Mouse (Mus musculus) erythroid progenitor cell, adult 5-6 weeks (primary cell): ENCODE data around the gene Ankrd44. TPM values are rescaled to one million over a fixed set of nuclear protein-coding genes. Genes with fewer than 3 reads are reported as not detected.

Experiments used
- ATAC-seq: replicated peaks from 2 replicates; pipeline ENCODE4 v1.8.0; 2016; ENCODE audit warnings: moderate number of reproducible peaks, mild to moderate bottlenecking, moderate TSS enrichment, inconsistent platforms; ENCODE audit not compliant: poor library complexity, low FRiP score, severe bottlenecking
- total RNA-seq, 2 experiments: library from RNA; stranded (forward) in 1 of 2; stranded (reverse) in 1 of 2; fragments of 150-400 nt in 1 of 2; fragments of 186-747, 209-891 nt in 1 of 2; gene quantifications; 2 replicates each; pipeline versions ENCODE4 v1.2.3 to v1.2.4; 2015 to 2017; ENCODE audit warnings: low replicate concordance in 2 of 2

Gene Ankrd44
- total RNA-seq, 2 experiments from 2014 or later, result 13.4 to 47.4 TPM

GRCm38 (mm10) chr1:54923366-54924308 is 2.5 kb downstream of the Ankrd44 start:
- no peak for ATAC-seq

DNA sequence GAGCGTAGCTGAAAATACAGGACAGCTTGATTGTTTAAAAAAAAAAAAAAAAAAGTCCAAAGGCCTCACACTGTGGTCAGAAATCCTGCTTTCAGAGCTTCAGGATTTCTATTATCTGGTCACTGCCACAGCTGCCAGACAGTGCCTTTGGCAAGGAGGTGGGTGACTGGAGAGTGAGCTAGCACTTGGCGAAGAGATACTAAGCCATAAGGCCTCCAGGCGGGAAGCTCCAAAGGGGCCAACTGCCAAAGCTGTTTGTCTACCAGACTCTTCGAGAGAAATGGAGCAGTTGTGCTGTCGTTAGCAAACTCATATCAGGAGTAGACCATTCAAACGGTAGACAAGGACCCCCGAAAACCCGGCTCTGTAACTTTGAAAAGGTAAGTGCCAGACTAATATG is 3.5 kb downstream of the Ankrd44 start:
- ATAC-seq, result no peak

DNA sequence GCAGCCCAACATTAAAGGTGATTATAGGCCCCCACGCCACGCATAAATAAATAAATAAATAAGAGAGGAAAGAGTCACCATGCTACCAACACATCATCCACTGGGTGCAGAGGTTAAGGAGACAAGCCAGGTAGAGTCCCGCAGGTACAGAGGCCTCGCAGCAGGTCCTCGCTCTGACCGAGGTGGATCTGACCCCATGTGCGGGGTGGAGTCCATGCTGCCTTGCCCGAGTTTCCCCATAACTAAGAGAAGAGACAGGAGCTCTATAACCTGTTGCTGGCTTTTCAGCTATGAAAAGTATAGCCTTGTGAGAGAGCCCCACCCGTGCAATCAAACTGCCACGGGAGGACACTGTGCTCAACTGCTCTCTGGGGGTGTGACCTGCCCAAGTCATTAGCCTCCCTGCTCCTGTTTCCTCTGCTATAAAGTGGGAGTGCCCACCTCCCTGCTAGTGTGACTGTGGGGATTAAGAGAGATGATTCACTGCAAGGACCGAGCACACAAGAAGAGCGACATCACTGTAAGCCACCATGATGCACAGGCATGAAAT is 4.1 kb downstream of the Ankrd44 start:
- ATAC-seq, result no peak

DNA sequence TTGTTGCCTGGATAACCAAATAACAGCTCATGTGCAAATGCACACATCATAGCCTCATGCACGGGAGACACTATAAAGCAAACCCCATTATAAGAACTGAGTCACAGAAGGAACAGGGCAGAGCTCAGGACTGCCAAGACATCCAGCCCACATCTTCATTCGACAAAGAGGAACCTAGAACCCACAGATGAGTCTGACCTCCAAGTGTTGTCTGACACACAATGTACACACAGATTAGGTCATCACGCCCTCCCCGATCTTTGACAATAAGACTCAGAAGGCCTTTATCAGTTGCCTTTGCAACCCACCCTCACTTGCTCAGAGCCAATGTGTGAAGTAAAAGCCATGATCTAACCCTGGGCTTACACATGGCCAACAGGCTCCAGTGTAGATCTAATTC is 6.1 kb downstream of the Ankrd44 start:
- no peak for ATAC-seq

- no peak for ATAC-seq
These were observed 9.7 kb downstream of the Ankrd44 start for GRCm38 (mm10) chr1:54916456-54916855.

- ATAC-seq, result no peak
These were observed 11.8 kb downstream of the Ankrd44 start for GRCm38 (mm10) chr1:54914387-54914786.

GRCm38 (mm10) chr1:54913379-54913873 is 12.8 kb downstream of the Ankrd44 start:
- no peak for ATAC-seq

DNA sequence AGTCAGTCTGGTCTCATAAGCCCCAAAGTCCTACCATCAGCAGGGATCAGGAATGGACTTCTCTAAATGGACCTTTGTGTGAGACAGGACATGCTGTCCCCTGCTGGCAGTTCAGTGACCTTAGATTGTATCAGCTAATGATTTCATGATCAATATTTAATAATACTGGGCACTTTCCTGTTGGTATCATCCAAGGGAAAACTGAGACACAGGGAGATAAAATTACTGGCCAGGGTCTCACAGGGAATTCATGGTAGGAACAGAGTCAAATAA is 13.2 kb downstream of the Ankrd44 start:
- no peak for ATAC-seq

DNA sequence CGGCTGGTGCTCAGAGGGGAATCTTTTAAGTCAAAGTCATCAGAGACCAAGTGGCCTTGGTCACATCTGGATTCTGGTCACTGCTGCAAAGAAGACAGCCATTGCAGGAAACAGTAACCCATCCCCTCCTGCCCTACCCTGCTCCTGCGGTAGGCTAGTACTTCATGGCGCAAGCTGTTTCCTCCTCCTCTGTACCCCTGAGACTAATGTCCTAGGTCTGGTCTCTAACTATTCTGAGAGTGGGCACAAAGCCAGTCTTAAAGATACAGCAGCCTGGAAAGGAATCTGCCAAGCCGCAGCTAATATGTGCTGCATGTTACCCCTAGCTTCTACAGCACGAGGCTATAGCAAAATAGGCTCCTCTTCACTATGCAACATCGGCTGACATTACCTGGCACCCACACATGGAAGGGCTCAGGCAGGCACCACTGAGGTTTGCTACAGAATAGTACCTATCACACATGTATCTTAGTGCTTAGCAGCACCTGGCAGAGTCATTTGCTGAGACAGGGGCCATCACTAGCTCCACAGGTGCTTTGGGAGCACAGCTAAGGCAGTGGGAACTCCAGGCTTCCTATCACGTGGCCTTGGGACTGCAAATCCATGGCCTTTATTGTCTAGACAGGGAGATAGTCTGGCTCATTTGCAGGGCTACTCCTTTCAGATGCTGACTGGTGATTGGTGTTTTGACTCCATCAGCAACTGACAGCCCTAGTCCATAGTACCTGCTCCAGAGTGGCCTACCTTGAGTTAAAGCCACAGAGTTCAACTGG is 13.7 kb downstream of the Ankrd44 start:
- no peak for ATAC-seq

GRCm38 (mm10) chr1:54911256-54911610 is 15.0 kb downstream of the Ankrd44 start:
- ATAC-seq, result no peak

GRCm38 (mm10) chr1:54910489-54911255 is 15.5 kb downstream of the Ankrd44 start:
- no peak for ATAC-seq

GRCm38 (mm10) chr1:54908786-54909185 is 17.4 kb downstream of the Ankrd44 start:
- no peak for ATAC-seq

GRCm38 (mm10) chr1:54907066-54907639 is 19.0 kb downstream of the Ankrd44 start:
- no peak for ATAC-seq

DNA sequence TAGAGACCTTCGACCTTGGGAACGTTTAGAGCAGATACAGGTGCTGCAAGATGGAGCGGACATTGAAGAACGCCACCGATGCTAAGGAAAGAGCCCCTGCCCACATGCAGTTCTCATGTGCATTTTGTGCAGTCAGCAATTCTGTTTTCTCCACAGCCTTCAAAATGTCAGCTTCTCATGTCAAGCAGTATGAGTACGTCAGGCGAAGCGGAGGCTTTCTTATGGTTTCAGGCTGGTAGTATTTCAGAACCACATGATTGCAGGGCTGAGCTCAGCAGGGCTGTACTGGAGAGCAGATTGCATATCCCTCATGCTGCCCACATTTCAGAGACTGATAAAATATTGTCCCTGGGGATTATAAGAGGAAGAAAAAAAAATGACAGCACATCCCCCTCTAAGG is 19.9 kb downstream of the Ankrd44 start:
- no peak for ATAC-seq

DNA sequence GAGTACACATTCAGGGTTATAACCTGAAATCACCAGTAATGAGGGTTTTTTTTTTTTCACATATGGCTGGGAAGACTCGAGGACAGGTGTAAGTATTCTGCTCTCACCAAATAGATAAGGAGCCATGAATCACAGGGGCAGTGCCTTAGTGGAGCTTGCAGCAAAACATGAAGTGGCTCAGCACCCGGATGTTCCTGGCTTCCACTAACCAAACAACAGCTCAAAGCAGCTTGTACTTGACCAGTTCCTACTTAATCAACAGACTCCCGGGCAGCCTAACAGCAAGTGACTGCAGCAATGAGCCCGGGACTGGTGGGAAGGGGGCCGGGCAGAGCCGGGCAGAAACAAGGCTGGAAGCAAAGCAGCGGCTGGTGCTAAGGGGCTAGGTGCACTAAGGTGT is 20.6 kb downstream of the Ankrd44 start:
- no peak for ATAC-seq

DNA sequence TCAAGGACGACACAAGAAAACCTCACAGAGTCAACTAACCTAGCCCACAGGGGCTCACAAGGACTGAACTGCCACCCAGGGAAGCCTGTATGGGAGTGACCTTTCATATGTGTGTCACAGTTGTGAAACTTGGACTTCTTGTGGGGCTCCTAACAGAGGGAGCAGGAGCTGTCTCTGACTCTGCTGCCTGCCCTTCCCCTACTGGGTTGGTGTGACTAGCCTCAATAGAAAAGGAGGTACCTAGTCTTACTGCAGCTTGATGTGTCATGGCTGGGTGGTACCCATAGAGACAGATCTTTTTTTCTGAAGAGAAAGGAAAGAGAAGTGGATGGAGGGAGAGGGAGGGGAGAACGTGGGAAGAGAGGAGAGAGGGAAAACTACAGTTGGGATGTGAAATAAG is 22.0 kb downstream of the Ankrd44 start:
- no peak for ATAC-seq

- no peak for ATAC-seq
These were observed 23.4 kb downstream of the Ankrd44 start for GRCm38 (mm10) chr1:54902689-54903246.

GRCm38 (mm10) chr1:54901084-54901483 is 25.1 kb downstream of the Ankrd44 start:
- no peak for ATAC-seq

DNA sequence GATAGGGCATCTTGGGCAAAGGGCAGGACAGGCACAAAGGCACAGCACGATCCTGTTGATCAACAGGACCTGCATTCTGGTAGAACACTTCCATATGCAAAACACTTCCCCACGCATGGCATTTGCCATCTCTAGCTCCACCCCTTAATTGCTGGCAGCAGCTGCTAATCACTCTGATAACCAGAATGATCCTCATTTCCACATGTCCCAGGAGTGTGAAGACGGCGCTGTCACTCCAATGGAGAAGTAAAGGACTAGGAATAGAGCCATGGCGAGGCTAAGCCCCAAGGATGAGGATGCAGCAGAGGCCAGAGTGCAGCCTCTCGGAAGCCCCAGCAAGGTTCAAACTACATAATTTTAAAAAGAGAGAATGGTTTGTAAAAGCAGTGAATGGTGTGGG is 26.9 kb downstream of the Ankrd44 start:
- ATAC-seq, result no peak
